Mouse (Mus musculus) erythroid progenitor cell, adult 5-6 weeks (primary cell): ENCODE results near the gene Olfr625-ps1. TPM values are rescaled to one million over a fixed set of nuclear protein-coding genes. Genes with fewer than 3 reads are reported as not detected.
"Not testable (repeated sequence)": the region's sequence is repeated elsewhere in the genome, so short reads cannot be mapped to it uniquely, and the experiment has no call there.

Source experiments
- ATAC-seq: replicated peaks from 2 replicates; pipeline ENCODE4 v1.8.0; 2016; ENCODE audit warnings: moderate number of reproducible peaks, mild to moderate bottlenecking, moderate TSS enrichment, inconsistent platforms; ENCODE audit not compliant: poor library complexity, low FRiP score, severe bottlenecking
- total RNA-seq, 2 experiments: library from RNA; stranded (forward) in 1 of 2; stranded (reverse) in 1 of 2; fragments of 150-400 nt in 1 of 2; fragments of 186-747, 209-891 nt in 1 of 2; gene quantifications; 2 replicates each; pipeline versions ENCODE4 v1.2.3 to v1.2.4; 2015 to 2017; ENCODE audit warnings: low replicate concordance in 2 of 2

The Olfr625-ps1 gene
- total RNA-seq (2015; ENCODE audit: low replicate concordance) (not detected in 2 replicates), total RNA-seq (2017; ENCODE audit: low replicate concordance) (not detected in 2 replicates)

DNA sequence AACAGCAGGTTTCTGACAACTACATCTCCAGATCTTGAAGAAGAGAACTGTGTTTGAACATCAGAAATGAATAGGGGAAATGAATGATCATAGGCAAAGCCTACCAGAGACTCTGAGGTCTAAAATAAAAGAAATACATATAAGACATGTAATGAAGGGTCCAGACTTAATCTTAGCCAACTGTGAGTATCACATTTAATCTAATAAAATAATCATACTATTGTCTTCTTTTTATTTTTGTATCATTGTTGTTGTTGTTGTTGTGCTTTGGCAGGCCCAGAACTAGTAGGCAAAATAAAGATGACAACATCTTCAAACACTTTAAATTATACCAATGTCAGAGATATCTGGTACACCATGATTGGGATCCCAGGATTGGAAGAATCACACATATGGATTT lies at the start of gene Olfr625-ps1:
Olfr625-ps1 (plus strand) TSS at position 301 of the 400 bp plus-strand sequence.
- no peak for ATAC-seq

GRCm38 (mm10) chr7:103636795-103637194 lies 45.7 kb upstream of the Olfr625-ps1 start:
- ATAC-seq: no peak

- ATAC-seq: no peak
These were observed 39.9 kb upstream of the Olfr625-ps1 start, which contains the start of gene Olfr622 for GRCm38 (mm10) chr7:103642602-103643001. TSS of gene Olfr622 (minus strand) at chr7:103642702.

GRCm38 (mm10) chr7:103644070-103644469 lies 38.5 kb upstream of the Olfr625-ps1 start:
- no peak for ATAC-seq

DNA sequence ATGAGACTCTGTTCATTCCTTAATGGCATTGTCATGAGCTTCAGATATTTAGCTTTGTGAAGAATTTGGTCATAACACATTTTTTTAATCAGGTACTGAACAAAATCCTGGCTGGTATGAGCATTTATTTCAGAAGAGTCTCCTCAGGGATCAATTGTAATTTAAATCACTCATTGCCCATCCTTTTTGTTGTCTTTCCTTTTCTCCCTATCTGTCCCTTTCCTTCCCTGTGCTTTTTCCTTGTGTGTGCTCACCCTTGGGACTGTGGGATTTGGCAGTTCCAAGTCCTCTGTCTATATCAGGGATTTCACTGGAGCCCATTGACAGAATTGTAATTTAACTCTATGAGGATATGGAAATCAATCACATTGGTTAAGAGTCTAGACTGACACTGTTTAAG lies 18.9 kb upstream of the Olfr625-ps1 start, which contains the start of gene Olfr623:
Olfr623 (minus strand) TSS at position 101 of the 400 bp plus-strand sequence.
- no peak for ATAC-seq

DNA sequence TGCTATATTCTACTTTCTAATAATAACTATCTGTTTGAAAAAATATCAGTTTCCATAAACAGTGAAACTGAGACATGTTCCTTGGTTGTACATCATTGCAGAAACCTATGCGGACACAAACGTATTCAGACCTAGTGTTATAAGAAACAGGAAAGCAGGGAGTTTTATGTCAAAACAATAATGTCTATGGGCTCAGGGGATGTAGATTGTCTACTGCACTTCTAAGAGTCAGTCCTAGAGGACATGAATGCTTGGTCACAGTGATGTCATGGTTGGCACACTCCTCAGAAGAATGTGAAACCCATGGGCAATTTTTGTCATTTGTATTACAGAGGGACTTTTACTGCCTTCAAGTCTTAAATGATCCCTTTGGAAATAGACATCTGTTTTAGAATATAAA lies 11.4 kb upstream of the Olfr625-ps1 start, which contains the start of gene Olfr624:
Olfr624 (minus strand) TSS at position 101 of the 400 bp plus-strand sequence.
- no peak for ATAC-seq

GRCm38 (mm10) chr7:103699469-103699868 lies 16.9 kb downstream of the Olfr625-ps1 start:
- ATAC-seq: 0 out of 2 replicates have a peak, but pooled peaks have one; percentile 3

- ATAC-seq: peak; percentile 81
These were observed 29.5 kb downstream of the Olfr625-ps1 start for GRCm38 (mm10) chr7:103712024-103712423.

DNA sequence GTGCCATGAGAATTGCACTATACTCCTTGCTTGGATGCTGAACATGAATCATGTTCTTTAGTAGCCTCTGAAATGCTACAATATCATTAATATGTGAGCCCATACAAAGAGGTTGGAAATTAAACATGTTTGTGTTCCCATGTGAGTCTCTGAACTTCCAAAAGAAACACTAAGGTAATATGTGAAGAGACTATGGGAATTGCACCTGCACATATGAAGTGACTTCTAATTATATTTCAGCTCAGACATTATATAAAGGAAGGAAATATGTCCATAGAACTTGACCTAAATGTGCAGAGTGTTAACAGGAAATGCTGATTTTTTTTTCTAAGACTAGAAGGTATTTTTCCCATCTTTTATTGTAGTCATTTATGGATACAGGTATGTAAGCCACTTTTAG lies 31.9 kb downstream of the Olfr625-ps1 start, which contains the start of gene Olfr243:
Olfr243 (plus strand) TSS at position 301 of the 400 bp plus-strand sequence.
- no peak for ATAC-seq

GRCm38 (mm10) chr7:103716398-103716797 lies 33.9 kb downstream of the Olfr625-ps1 start:
- ATAC-seq: not testable (repeated sequence)

- ATAC-seq: no peak
These were observed 47.6 kb downstream of the Olfr625-ps1 start, which contains the start of gene Olfr628 for GRCm38 (mm10) chr7:103730074-103730473. TSS of gene Olfr628 (plus strand) at chr7:103730374.

Other genes with a start within 250 kb of the Olfr625-ps1 start
Only the 30 nearest of the 34 such genes appear.
- not detected in 2 replicates for gene Olfr607, start 218.6 kb upstream of the Olfr625-ps1 start, total RNA-seq (2015; ENCODE audit: low replicate concordance)
- gene Olfr607, start 218.6 kb upstream of the Olfr625-ps1 start, total RNA-seq (2017; ENCODE audit: low replicate concordance): not detected in 2 replicates
- gene Olfr608, start 212.8 kb upstream of the Olfr625-ps1 start, total RNA-seq (2015; ENCODE audit: low replicate concordance): not detected in 2 replicates
- not detected in 2 replicates for gene Olfr608, start 212.8 kb upstream of the Olfr625-ps1 start, total RNA-seq (2017; ENCODE audit: low replicate concordance)
- gene Olfr609, start 184.7 kb upstream of the Olfr625-ps1 start, total RNA-seq (2015; ENCODE audit: low replicate concordance): not detected in 2 replicates
- gene Olfr609, start 184.7 kb upstream of the Olfr625-ps1 start, total RNA-seq (2017; ENCODE audit: low replicate concordance): not detected in 2 replicates
- gene Olfr610, start 170.6 kb upstream of the Olfr625-ps1 start, total RNA-seq (2015; ENCODE audit: low replicate concordance): not detected in 2 replicates
- not detected in 2 replicates for gene Olfr610, start 170.6 kb upstream of the Olfr625-ps1 start, total RNA-seq (2017; ENCODE audit: low replicate concordance)
- gene Olfr611, start 161.9 kb upstream of the Olfr625-ps1 start, total RNA-seq (2015; ENCODE audit: low replicate concordance): not detected in 2 replicates
- gene Olfr611, start 161.9 kb upstream of the Olfr625-ps1 start, total RNA-seq (2017; ENCODE audit: low replicate concordance): not detected in 2 replicates
- not detected in 2 replicates for gene Olfr612, start 140.0 kb upstream of the Olfr625-ps1 start, total RNA-seq (2015; ENCODE audit: low replicate concordance)
- not detected in 2 replicates for gene Olfr612, start 140.0 kb upstream of the Olfr625-ps1 start, total RNA-seq (2017; ENCODE audit: low replicate concordance)
- not detected in 2 replicates for gene Olfr613, start 134.6 kb upstream of the Olfr625-ps1 start, total RNA-seq (2015; ENCODE audit: low replicate concordance)
- not detected in 2 replicates for gene Olfr613, start 134.6 kb upstream of the Olfr625-ps1 start, total RNA-seq (2017; ENCODE audit: low replicate concordance)
- gene Olfr615, start 126.6 kb upstream of the Olfr625-ps1 start, total RNA-seq (2015; ENCODE audit: low replicate concordance): not detected in 2 replicates
- not detected in 2 replicates for gene Olfr615, start 126.6 kb upstream of the Olfr625-ps1 start, total RNA-seq (2017; ENCODE audit: low replicate concordance)
- not detected in 2 replicates for gene Olfr616, start 113.6 kb upstream of the Olfr625-ps1 start, total RNA-seq (2015; ENCODE audit: low replicate concordance)
- not detected in 2 replicates for gene Olfr616, start 113.6 kb upstream of the Olfr625-ps1 start, total RNA-seq (2017; ENCODE audit: low replicate concordance)
- gene Olfr617, start 109.7 kb upstream of the Olfr625-ps1 start, total RNA-seq (2015; ENCODE audit: low replicate concordance): not detected in 2 replicates
- not detected in 2 replicates for gene Olfr617, start 109.7 kb upstream of the Olfr625-ps1 start, total RNA-seq (2017; ENCODE audit: low replicate concordance)
- not detected in 2 replicates for gene Olfr618, start 92.6 kb upstream of the Olfr625-ps1 start, total RNA-seq (2015; ENCODE audit: low replicate concordance)
- not detected in 2 replicates for gene Olfr618, start 92.6 kb upstream of the Olfr625-ps1 start, total RNA-seq (2017; ENCODE audit: low replicate concordance)
- gene Olfr619, start 82.1 kb upstream of the Olfr625-ps1 start, total RNA-seq (2015; ENCODE audit: low replicate concordance): not detected in 2 replicates
- not detected in 2 replicates for gene Olfr619, start 82.1 kb upstream of the Olfr625-ps1 start, total RNA-seq (2017; ENCODE audit: low replicate concordance)
- gene Olfr620, start 70.2 kb upstream of the Olfr625-ps1 start, total RNA-seq (2015; ENCODE audit: low replicate concordance): not detected in 2 replicates
- not detected in 2 replicates for gene Olfr620, start 70.2 kb upstream of the Olfr625-ps1 start, total RNA-seq (2017; ENCODE audit: low replicate concordance)
- gene Olfr622, start 40.0 kb upstream of the Olfr625-ps1 start, total RNA-seq (2015; ENCODE audit: low replicate concordance): not detected in 2 replicates
- not detected in 2 replicates for gene Olfr622, start 40.0 kb upstream of the Olfr625-ps1 start, total RNA-seq (2017; ENCODE audit: low replicate concordance)
- gene Olfr623, start 19.0 kb upstream of the Olfr625-ps1 start, total RNA-seq (2015; ENCODE audit: low replicate concordance): not detected in 2 replicates
- gene Olfr623, start 19.0 kb upstream of the Olfr625-ps1 start, total RNA-seq (2017; ENCODE audit: low replicate concordance): not detected in 2 replicates
- not detected in 2 replicates for gene Olfr624, start 11.5 kb upstream of the Olfr625-ps1 start, total RNA-seq (2015; ENCODE audit: low replicate concordance)
- under 0.01 and 0.13 TPM in 2 replicates for gene Olfr624, start 11.5 kb upstream of the Olfr625-ps1 start, total RNA-seq (2017; ENCODE audit: low replicate concordance)
- gene Olfr243, start 32.0 kb downstream of the Olfr625-ps1 start, total RNA-seq (2015; ENCODE audit: low replicate concordance): not detected in 2 replicates
- not detected in 2 replicates for gene Olfr243, start 32.0 kb downstream of the Olfr625-ps1 start, total RNA-seq (2017; ENCODE audit: low replicate concordance)
- gene Olfr628, start 47.7 kb downstream of the Olfr625-ps1 start, total RNA-seq (2015; ENCODE audit: low replicate concordance): not detected in 2 replicates
- gene Olfr628, start 47.7 kb downstream of the Olfr625-ps1 start, total RNA-seq (2017; ENCODE audit: low replicate concordance): not detected in 2 replicates
- not detected in 2 replicates for gene Olfr629, start 62.2 kb downstream of the Olfr625-ps1 start, total RNA-seq (2015; ENCODE audit: low replicate concordance)
- not detected in 2 replicates for gene Olfr629, start 62.2 kb downstream of the Olfr625-ps1 start, total RNA-seq (2017; ENCODE audit: low replicate concordance)
- not detected in 2 replicates for gene Olfr630, start 74.6 kb downstream of the Olfr625-ps1 start, total RNA-seq (2015; ENCODE audit: low replicate concordance)
- not detected in 2 replicates for gene Olfr630, start 74.6 kb downstream of the Olfr625-ps1 start, total RNA-seq (2017; ENCODE audit: low replicate concordance)
- 0.84 and 2.5 TPM in 2 replicates for gene Olfr69, start 88.9 kb downstream of the Olfr625-ps1 start, total RNA-seq (2015; ENCODE audit: low replicate concordance)
- gene Olfr69, start 88.9 kb downstream of the Olfr625-ps1 start, total RNA-seq (2017; ENCODE audit: low replicate concordance): 1.7 TPM in 1 of 2 replicates, not detected in the other
- gene Olfr68, start 97.0 kb downstream of the Olfr625-ps1 start, total RNA-seq (2015; ENCODE audit: low replicate concordance): 2.9 TPM in 1 of 2 replicates, not detected in the other
- 0.83 and 2.8 TPM in 2 replicates for gene Olfr68, start 97.0 kb downstream of the Olfr625-ps1 start, total RNA-seq (2017; ENCODE audit: low replicate concordance)
- gene Olfr67, start 109.1 kb downstream of the Olfr625-ps1 start, total RNA-seq (2015; ENCODE audit: low replicate concordance): 0.84 TPM in 1 of 2 replicates, not detected in the other
- gene Olfr67, start 109.1 kb downstream of the Olfr625-ps1 start, total RNA-seq (2017; ENCODE audit: low replicate concordance): 1.5 and 3.3 TPM in 2 replicates
- 26,042 and 29,427 TPM in 2 replicates for gene Hbb-bt, start 131.3 kb downstream of the Olfr625-ps1 start, total RNA-seq (2015; ENCODE audit: low replicate concordance)
- gene Hbb-bt, start 131.3 kb downstream of the Olfr625-ps1 start, total RNA-seq (2017; ENCODE audit: low replicate concordance): 7,139 and 8,294 TPM in 2 replicates
- gene Hbb-bs, start 145.4 kb downstream of the Olfr625-ps1 start, total RNA-seq (2015; ENCODE audit: low replicate concordance): 118,402 and 120,100 TPM in 2 replicates
- gene Hbb-bs, start 145.4 kb downstream of the Olfr625-ps1 start, total RNA-seq (2017; ENCODE audit: low replicate concordance): 41,622 and 62,915 TPM in 2 replicates
- not detected in 2 replicates for gene Hbb-bh2, start 157.8 kb downstream of the Olfr625-ps1 start, total RNA-seq (2015; ENCODE audit: low replicate concordance)
- not detected in 2 replicates for gene Hbb-bh2, start 157.8 kb downstream of the Olfr625-ps1 start, total RNA-seq (2017; ENCODE audit: low replicate concordance)
- gene Hbb-bh1, start 160.4 kb downstream of the Olfr625-ps1 start, total RNA-seq (2015; ENCODE audit: low replicate concordance): not detected in 2 replicates
- not detected in 2 replicates for gene Hbb-bh1, start 160.4 kb downstream of the Olfr625-ps1 start, total RNA-seq (2017; ENCODE audit: low replicate concordance)
- gene Hbb-y, start 170.5 kb downstream of the Olfr625-ps1 start, total RNA-seq (2015; ENCODE audit: low replicate concordance): not detected in 2 replicates
- not detected in 2 replicates for gene Hbb-y, start 170.5 kb downstream of the Olfr625-ps1 start, total RNA-seq (2017; ENCODE audit: low replicate concordance)
- gene Olfr66, start 203.5 kb downstream of the Olfr625-ps1 start, total RNA-seq (2015; ENCODE audit: low replicate concordance): not detected in 2 replicates
- gene Olfr66, start 203.5 kb downstream of the Olfr625-ps1 start, total RNA-seq (2017; ENCODE audit: low replicate concordance): not detected in 2 replicates
- not detected in 2 replicates for gene Olfr64, start 211.8 kb downstream of the Olfr625-ps1 start, total RNA-seq (2015; ENCODE audit: low replicate concordance)
- not detected in 2 replicates for gene Olfr64, start 211.8 kb downstream of the Olfr625-ps1 start, total RNA-seq (2017; ENCODE audit: low replicate concordance)